Mouse (Mus musculus) heart, postnatal 0 days (tissue): ENCODE measurements around the gene Chst12.

Experiments
- CTCF ChIP-seq: IDR thresholded peaks from 2 replicates; pipeline ENCODE4 v1.5.1; 2016; ENCODE audit warnings: antibody characterized with exemption, control low read depth, low read depth
- EP300 ChIP-seq: IDR thresholded peaks from 2 replicates; pipeline ENCODE4 v1.6.1; 2016; ENCODE audit warnings: antibody characterized with exemption, low read depth

DNA sequence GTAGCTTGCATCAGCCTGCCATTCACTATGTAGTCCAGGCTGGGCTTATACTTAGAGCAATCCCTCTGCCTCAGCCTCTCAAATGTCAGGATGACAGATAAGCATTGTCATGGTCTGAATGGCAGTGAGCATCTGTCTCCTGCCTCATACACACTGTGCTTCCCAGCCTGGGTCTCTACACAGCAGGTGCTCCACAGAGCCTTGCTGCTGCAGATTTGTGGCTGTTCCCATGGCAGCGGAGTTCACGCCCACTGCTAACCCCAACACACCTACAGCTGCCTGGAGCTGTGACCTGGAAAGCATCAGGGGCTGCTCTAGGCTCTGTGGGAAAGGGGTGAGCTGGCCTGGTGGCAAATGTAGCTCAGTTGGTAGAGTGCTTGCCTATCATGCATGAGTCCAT lies 40.4 kb upstream of the Chst12 start:
- TF ChIP-seq CTCF (no peak), EP300 (no peak)
